Mouse (Mus musculus) MEL (cell line): ENCODE measurements around the gene Ccsap.

ENCODE experiments used
- CTCF ChIP-seq, 3 experiments: IDR thresholded peaks in 2 of 3; conservative IDR thresholded peaks in 1 of 3; 2 replicates each; pipeline ENCODE4 v1.5.1; 2011 to 2012; ENCODE audit warnings: low read length in 3 of 3, low read depth in 2 of 3, mild to moderate bottlenecking in 2 of 3, improper control_type of control experiment in 1 of 3, inconsistent platforms in 1 of 3, mixed read lengths in 1 of 3, moderate library complexity in 1 of 3; ENCODE audit not compliant: control insufficient read depth in 1 of 3, insufficient read depth in 1 of 3, poor library complexity in 1 of 3, severe bottlenecking in 1 of 3
- HCFC1 ChIP-seq: IDR thresholded peaks from 2 replicates; pipeline ENCODE4 v1.6.1; 2012; ENCODE audit warnings: low read depth, mild to moderate bottlenecking, inconsistent platforms, low read length, improper control_type of control experiment, moderate library complexity
- POLR2A ChIP-seq, 2 experiments: IDR thresholded peaks; 2 replicates each; pipeline ENCODE4 v1.6.1; 2011 to 2012; ENCODE audit warnings: low read length in 2 of 2, mild to moderate bottlenecking in 2 of 2, control low read depth in 1 of 2, improper control_type of control experiment in 1 of 2, low read depth in 1 of 2, moderate library complexity in 1 of 2; ENCODE audit not compliant: control insufficient read depth in 1 of 2, insufficient read depth in 1 of 2, poor library complexity in 1 of 2
- SIN3A ChIP-seq: IDR thresholded peaks from 2 replicates; pipeline ENCODE4 v1.6.1; 2012; ENCODE audit warnings: low read length, improper control_type of control experiment, inconsistent platforms
- TAL1 ChIP-seq: IDR thresholded peaks from 2 replicates; pipeline ENCODE4 v1.6.1; 2012; ENCODE audit warnings: mild to moderate bottlenecking, inconsistent platforms, low read length, moderate library complexity, mixed read lengths

- TF ChIP-seq SIN3A (no peak), POLR2A (IDR thresholded peaks at IDR 0.05; ENCODE audit: control insufficient read depth in 1 of 2, insufficient read depth in 1 of 2, low read depth in 1 of 2, low read length in 2 of 2, poor library complexity in 1 of 2) (no peak), TAL1 (no peak), CTCF (IDR thresholded peaks at IDR 0.05 in 2 of 3, conservative IDR thresholded peaks at IDR 0.05 in 1 of 3; ENCODE audit: control insufficient read depth in 1 of 3, insufficient read depth in 1 of 3, low read depth in 2 of 3, low read length in 3 of 3, poor library complexity in 1 of 3, severe bottlenecking in 1 of 3) (no peak), HCFC1 (no peak)
These were observed 23.1 kb upstream of the Ccsap start for GRCm38 (mm10) chr8:123883094-123883493.
